8 mouse cellular contexts compared by ENCODE assay signal in the genomic region with DNA sequence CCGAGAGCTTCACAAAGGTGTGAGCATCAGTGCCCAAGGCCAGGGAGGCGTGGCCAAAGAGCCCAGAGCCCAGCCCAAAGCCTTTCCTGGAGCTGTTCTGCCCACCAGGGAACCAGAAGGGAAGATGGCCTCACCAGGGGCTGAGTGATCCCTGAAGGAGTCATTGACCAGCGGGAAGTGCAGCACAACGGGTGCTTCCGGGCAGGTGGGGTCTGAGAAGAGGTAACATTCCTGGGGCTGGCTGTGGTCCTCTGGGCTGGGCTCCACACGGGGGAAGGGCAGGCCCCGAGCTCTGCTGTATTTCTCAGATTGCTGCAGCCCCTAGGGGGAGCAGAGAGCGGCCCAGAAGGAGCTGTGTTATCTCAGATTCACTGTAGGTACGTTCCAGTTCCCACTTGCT. TPM values are rescaled to one million over a fixed set of nuclear protein-coding genes. Genes with fewer than 3 reads are reported as not detected.
DNase-seq lines count a peak whose midpoint lies in the region; ATAC-seq and TF ChIP-seq lines count a peak whose summit lies in the region.
"Had no signal": no experiment of that assay in that cellular context is flagged by ENCODE, and none has a peak within 500 bp of the region (broad histone marks: within the 10 kb centered on the region; RNA-seq: fewer than 3 reads in every experiment).

No protein-coding gene starts in this region.

- no peak for ATAC-seq in liver, embryonic 12.5 days
- ATAC-seq in intestine, postnatal 0 days: no peak
- ATAC-seq in granulocyte monocyte progenitor cell, adult 5-6 weeks (replicated peaks; ENCODE audit: poor library complexity, severe bottlenecking): no peak

- 4% methylated on average over 9 of the region's 9 CpGs for WGBS in liver, embryonic 12.5 days (ENCODE audit: insufficient replicate concordance)
- WGBS in embryonic facial prominence, embryonic 10.5 days: 2% methylated on average over 9 of the region's 9 CpGs
- 1% methylated on average over 9 of the region's 9 CpGs for WGBS in intestine, postnatal 0 days

- H3K36me3 ChIP-seq in liver, embryonic 12.5 days: no peaks in the 10 kb centered on the region
- no peaks in the 10 kb centered on the region for H3K36me3 ChIP-seq in embryonic facial prominence, embryonic 10.5 days (replicated peaks)
- no peaks in the 10 kb centered on the region for H3K36me3 ChIP-seq in intestine, postnatal 0 days (ENCODE audit: control insufficient read depth, insufficient read depth)

- H3K9me3 ChIP-seq in liver, embryonic 12.5 days (replicated peaks): no peaks in the 10 kb centered on the region
- H3K9me3 ChIP-seq in embryonic facial prominence, embryonic 10.5 days: no peaks in the 10 kb centered on the region
- H3K9me3 ChIP-seq in intestine, postnatal 0 days (ENCODE audit: control insufficient read depth): no peaks in the 10 kb centered on the region

- no peak overlapping the region for H3K27ac ChIP-seq in liver, embryonic 12.5 days
- H3K27ac ChIP-seq in embryonic facial prominence, embryonic 10.5 days (replicated peaks): peak overlapping the region; percentile 37; the same call in 1 of the 2 replicates
- H3K27ac ChIP-seq in intestine, postnatal 0 days (ENCODE audit: low read depth, low read length): no peak overlapping the region

- DNase-seq in liver: peak; percentile 24
- peak; percentile 56 for DNase-seq in embryonic facial prominence, embryonic 10.5 days (ENCODE audit: low spot score)
- DNase-seq in retina, postnatal 1 day: peak; percentile 44
- DNase-seq in gastrocnemius, postnatal 10 days: no peak

- H3K4me2 ChIP-seq in liver, embryonic 12.5 days: no peak overlapping the region
- H3K4me2 ChIP-seq in intestine, postnatal 0 days (replicated peaks; ENCODE audit: low read depth): peak overlapping the region; percentile 41

- H3K9ac ChIP-seq in liver, embryonic 12.5 days: no peak overlapping the region
- H3K9ac ChIP-seq in intestine, postnatal 0 days (ENCODE audit: low read depth, low read length): no peak overlapping the region

- peaks cover 30% of the 10 kb centered on the region for H3K27me3 ChIP-seq in liver, embryonic 12.5 days (replicated peaks)
- H3K27me3 ChIP-seq in embryonic facial prominence, embryonic 10.5 days (replicated peaks; ENCODE audit: low read depth, poor library complexity, severe bottlenecking): peaks cover 25% of the 10 kb centered on the region
- H3K27me3 ChIP-seq in intestine, postnatal 0 days (replicated peaks; ENCODE audit: control insufficient read depth, insufficient read depth, low read length): peaks cover 4% of the 10 kb centered on the region; the same call in 1 of the 2 replicates

- no peak overlapping the region for H3K4me3 ChIP-seq in liver, embryonic 12.5 days
- H3K4me3 ChIP-seq in embryonic facial prominence, embryonic 10.5 days: peak overlapping the region; percentile 37
- H3K4me3 ChIP-seq in intestine, postnatal 0 days (ENCODE audit: low read depth, low read length): no peak overlapping the region
- H3K4me3 ChIP-seq: erythroblast, embryonic 14.5 days had no signal

- H3K4me1 ChIP-seq in liver, embryonic 12.5 days: no peaks in the 10 kb centered on the region
- peaks cover 17% of the 10 kb centered on the region for H3K4me1 ChIP-seq in embryonic facial prominence, embryonic 10.5 days
- H3K4me1 ChIP-seq in intestine, postnatal 0 days (replicated peaks; ENCODE audit: control insufficient read depth, insufficient read depth, low read length): no peaks in the 10 kb centered on the region

- TF ChIP-seq CTCF in intestine, postnatal 0 days (IDR thresholded peaks at IDR 0.05; ENCODE audit: low read depth): peak; percentile 60

RNA-seq across cellular contexts. Expression of a gene that starts 20.4 kb away (rescaled TPM):
- polyA plus RNA-seq in liver, embryonic 12.5 days (2016; fragmentation: Nextera tagmentation; extraction: Ambion mirVana): not detected in 2 replicates
- 0.04 and 0.05 TPM in 2 replicates for polyA plus RNA-seq in embryonic facial prominence, embryonic 10.5 days (2016; fragmentation: Nextera tagmentation; extraction: Ambion mirVana)
- 0.17 and 0.20 TPM in 2 replicates for polyA plus RNA-seq in intestine, postnatal 0 days (2015; fragmentation: Nextera tagmentation; extraction: Ambion mirVana)
- total RNA-seq in gastrocnemius, postnatal 10 days (2021): not detected
- total RNA-seq in granulocyte monocyte progenitor cell, adult 5-6 weeks (2014; fragmentation: Nextera tagmentation): not detected in 2 replicates
- not detected in 2 replicates for total RNA-seq in granulocyte monocyte progenitor cell, adult 5-6 weeks (2017)
- polyA plus RNA-seq: erythroblast, embryonic 14.5 days had no signal

RNA-seq across cellular contexts. Expression of a gene that starts 23.5 kb away (rescaled TPM):
- not detected in 2 replicates for polyA plus RNA-seq in liver, embryonic 12.5 days (2016; fragmentation: Nextera tagmentation; extraction: Ambion mirVana)
- polyA plus RNA-seq in embryonic facial prominence, embryonic 10.5 days (2016; fragmentation: Nextera tagmentation; extraction: Ambion mirVana): not detected in 2 replicates
- 0.08 and 0.14 TPM in 2 replicates for polyA plus RNA-seq in intestine, postnatal 0 days (2015; fragmentation: Nextera tagmentation; extraction: Ambion mirVana)
- total RNA-seq in gastrocnemius, postnatal 10 days (2021): 10 to 100 TPM; 32.5 to 33.7 TPM
- not detected in 2 replicates for total RNA-seq in granulocyte monocyte progenitor cell, adult 5-6 weeks (2014; fragmentation: Nextera tagmentation)
- not detected in 2 replicates for total RNA-seq in granulocyte monocyte progenitor cell, adult 5-6 weeks (2017)
- polyA plus RNA-seq: erythroblast, embryonic 14.5 days had no signal

RNA-seq across cellular contexts. Expression of a gene that starts 45.3 kb away (rescaled TPM):
- 0.05 TPM in 1 of 2 replicates, not detected in the other for polyA plus RNA-seq in liver, embryonic 12.5 days (2016; fragmentation: Nextera tagmentation; extraction: Ambion mirVana)
- polyA plus RNA-seq in embryonic facial prominence, embryonic 10.5 days (2016; fragmentation: Nextera tagmentation; extraction: Ambion mirVana): not detected in 2 replicates
- polyA plus RNA-seq in intestine, postnatal 0 days (2015; fragmentation: Nextera tagmentation; extraction: Ambion mirVana): 1.8 and 2.8 TPM in 2 replicates
- not detected for total RNA-seq in gastrocnemius, postnatal 10 days (2021)
- total RNA-seq in granulocyte monocyte progenitor cell, adult 5-6 weeks (2014; fragmentation: Nextera tagmentation): not detected in 2 replicates
- total RNA-seq in granulocyte monocyte progenitor cell, adult 5-6 weeks (2017): not detected in 2 replicates
- polyA plus RNA-seq: erythroblast, embryonic 14.5 days had no signal
